Mouse (Mus musculus) heart, embryonic 12.5 days (tissue): ENCODE data around the gene Ano6. TPM values are rescaled to one million over a fixed set of nuclear protein-coding genes. Genes with fewer than 3 reads are reported as not detected.

Experiments used
- ATAC-seq: fragments of 200-750 bp; cut with Nextera tagmentation; 2 replicates; pipeline ENCODE4 v1.8.0; 2017; ENCODE audit warnings: moderate TSS enrichment, moderate library complexity; ENCODE audit not compliant: insufficient number of reproducible peaks, low FRiP score
- H3K27ac ChIP-seq: fragments of 300-500 bp; sonication (generic); 2 replicates; pipeline ENCODE4 v1.5.1; 2016; ENCODE audit warnings: mild to moderate bottlenecking, moderate library complexity; ENCODE audit not compliant: poor library complexity, severe bottlenecking
- H3K27me3 ChIP-seq: fragments of 300-500 bp; sonication (generic); replicated peaks from 2 replicates; pipeline ENCODE4 v1.6.1; 2016; ENCODE audit warnings: mild to moderate bottlenecking, moderate library complexity
- H3K36me3 ChIP-seq: fragments of 300-500 bp; sonication (generic); 2 replicates; pipeline ENCODE4 v1.6.1; 2016; ENCODE audit warnings: mild to moderate bottlenecking, moderate library complexity
- H3K4me1 ChIP-seq: fragments of 300-500 bp; sonication (generic); replicated peaks from 2 replicates; pipeline ENCODE4 v1.6.1; 2016; ENCODE audit warnings: mild to moderate bottlenecking
- H3K4me2 ChIP-seq: fragments of 300-500 bp; sonication (generic); 2 replicates; pipeline ENCODE4 v1.6.1; 2016; ENCODE audit warnings: mild to moderate bottlenecking, moderate library complexity
- H3K4me3 ChIP-seq: fragments of 300-500 bp; sonication (generic); 2 replicates; pipeline ENCODE4 v1.5.1; 2016; ENCODE audit warnings: mild to moderate bottlenecking
- H3K9ac ChIP-seq: fragments of 300-500 bp; sonication (generic); 2 replicates; pipeline ENCODE4 v1.6.1; 2016; ENCODE audit warnings: mild to moderate bottlenecking, moderate library complexity
- H3K9me3 ChIP-seq: fragments of 300-500 bp; sonication (generic); replicated peaks from 2 replicates; pipeline ENCODE4 v1.6.1; 2016; ENCODE audit warnings: mild to moderate bottlenecking, moderate library complexity
- WGBS: fragments of 180-500 bp; shearing (Covaris S2); methylation state at CpG from one replicate; pipeline ENCODE4 v1.1.7; 2016; 5-methylcytosine and 5-hydroxymethylcytosine counted together
- polyA plus RNA-seq: library from polyadenylated mRNA; unstranded; fragments of >200 nt; fragmentation: Nextera tagmentation; extraction: Ambion mirVana; gene quantifications from 2 replicates; pipeline ENCODE4 v1.2.1, GENCODE M21; 2016

The Ano6 gene
- polyA plus RNA-seq, 1 experiment from 2014 or later, result 45.7 TPM

DNA sequence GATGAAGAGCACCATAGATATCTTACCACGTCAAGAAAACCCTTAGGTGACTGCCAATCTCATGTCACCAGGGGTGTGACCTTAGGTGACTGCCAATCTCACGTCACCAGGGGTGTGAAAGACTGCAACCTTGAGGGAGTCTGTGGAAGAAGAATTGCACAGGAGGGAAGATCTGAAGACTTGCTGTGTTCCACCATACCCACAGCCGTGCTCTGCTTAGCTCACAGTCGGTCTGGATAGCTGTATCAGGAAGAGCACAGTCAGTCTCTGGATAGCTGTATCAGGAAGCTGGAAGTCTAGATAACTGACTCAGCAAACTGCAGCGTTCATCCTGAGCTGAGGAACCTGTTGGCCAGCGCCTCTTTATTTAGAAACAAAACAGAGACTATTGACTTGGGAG is 92.9 kb downstream of the Ano6 start:
- WGBS, result 19% methylated on average over 6 of the region's 6 CpGs
- H3K9me3 ChIP-seq, result no peaks in the 10 kb centered on the region
- H3K27me3 ChIP-seq, result no peaks in the 10 kb centered on the region
- no peak overlapping the region for H3K4me2 ChIP-seq
- no peaks in the 10 kb centered on the region for H3K36me3 ChIP-seq
- peak; percentile 89 for ATAC-seq
- peaks cover 68% of the 10 kb centered on the region for H3K4me1 ChIP-seq
- H3K27ac ChIP-seq, result peak overlapping the region; percentile 44; the same call in 1 of the 2 replicates
- H3K4me3 ChIP-seq, result no peak overlapping the region
- no peak overlapping the region for H3K9ac ChIP-seq

DNA sequence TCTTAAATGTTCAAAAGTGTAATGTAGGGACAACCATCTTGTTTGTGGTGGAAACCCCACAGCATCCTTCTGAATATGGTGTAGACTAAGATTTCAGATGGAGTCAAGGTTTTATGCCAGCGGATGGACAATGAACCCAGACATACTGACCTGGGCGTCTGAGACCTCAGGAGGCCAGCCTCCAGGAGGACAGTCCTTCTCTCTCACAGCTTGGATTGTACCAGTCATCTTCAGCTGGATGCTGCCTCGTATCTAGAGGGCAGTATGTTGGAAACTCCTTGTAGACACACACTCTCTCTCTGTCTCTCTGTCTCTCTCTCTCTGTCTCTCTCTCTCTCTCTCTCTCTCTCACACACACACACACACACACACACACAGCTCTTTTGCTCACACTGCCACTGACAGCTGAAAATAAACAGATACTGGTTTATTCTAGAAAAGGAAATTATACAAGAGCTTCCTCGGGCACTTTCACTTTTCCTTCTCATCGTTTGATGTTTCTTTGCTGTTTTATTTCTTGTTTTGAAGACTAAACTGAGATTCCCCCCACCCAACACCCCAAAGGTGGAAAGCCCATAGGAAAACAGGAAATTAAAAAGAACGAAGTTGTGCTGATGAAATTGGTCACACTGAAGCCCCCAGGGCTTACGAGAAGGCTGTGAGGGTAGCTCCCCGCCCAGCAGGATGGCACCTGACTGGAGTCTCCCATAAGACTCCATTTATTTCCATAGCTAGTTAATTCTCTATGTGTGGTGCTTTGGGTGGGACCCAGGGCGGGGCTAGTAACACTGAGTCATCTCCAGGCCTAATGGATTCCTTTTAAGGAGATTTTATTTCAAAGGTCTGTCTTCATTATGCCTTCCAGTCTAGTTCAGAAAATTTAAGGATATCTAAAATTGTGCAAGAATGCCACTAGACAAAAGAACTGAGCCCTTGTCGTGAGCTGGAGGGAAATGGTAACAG is 94.3 kb downstream of the Ano6 start:
- Histone ChIP-seq H3K27me3 (no peaks in the 10 kb centered on the region), H3K9ac (no peak overlapping the region), H3K27ac (no peak overlapping the region), H3K4me1 (peaks cover 70% of the 10 kb centered on the region), H3K36me3 (peaks cover 3% of the 10 kb centered on the region; the same call in 1 of the 2 replicates), H3K4me3 (no peak overlapping the region), H3K4me2 (peak overlapping the region; percentile 19; the same call in 1 of the 2 replicates), H3K9me3 (peaks cover 3% of the 10 kb centered on the region)
- no peak for ATAC-seq
- WGBS, result 77% methylated on average over 10 of the region's 10 CpGs

DNA sequence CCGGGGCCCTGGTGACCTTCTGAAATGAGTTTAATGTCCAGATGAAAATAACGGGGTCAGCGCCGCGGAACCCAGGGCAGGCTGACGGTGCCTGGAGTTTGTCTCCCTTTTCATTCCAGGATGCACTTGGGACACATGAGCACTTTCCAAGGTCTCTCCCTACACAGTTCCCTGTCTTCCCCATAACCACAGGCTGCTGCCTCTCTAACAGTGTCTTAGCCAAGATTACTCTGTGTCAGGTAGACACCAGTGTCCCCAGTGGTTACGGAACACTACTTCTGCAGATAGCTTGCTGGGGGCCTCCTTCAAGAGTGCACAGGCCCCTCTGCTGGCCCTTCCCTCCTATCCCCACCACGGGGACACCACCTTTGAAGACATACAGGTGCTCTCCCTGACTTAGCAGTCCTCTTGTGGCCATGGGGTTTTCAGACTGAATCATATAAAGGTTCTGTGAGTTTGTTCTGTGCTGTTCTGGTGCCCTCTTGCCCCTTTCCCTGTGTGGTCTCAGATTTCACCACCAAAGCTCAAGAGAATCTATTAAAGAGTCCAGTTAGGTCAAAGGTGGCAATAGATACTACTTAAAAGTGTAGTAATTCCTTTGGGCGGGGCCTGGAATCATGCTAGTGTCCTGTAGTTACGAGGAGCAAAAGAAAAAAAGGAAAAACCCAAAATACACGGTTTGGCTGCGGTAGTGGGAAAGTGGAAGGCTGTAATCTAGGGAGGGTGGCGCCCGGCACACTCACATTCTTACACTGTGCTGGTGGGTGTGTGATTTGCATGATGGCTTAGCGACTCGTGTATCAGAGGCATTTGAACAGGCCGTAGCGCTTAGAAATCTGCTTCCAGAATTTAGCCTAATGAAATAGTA is 95.5 kb downstream of the Ano6 start:
- 59% methylated on average over 18 of the region's 18 CpGs for WGBS
- H3K4me1 ChIP-seq, result peaks cover 58% of the 10 kb centered on the region

DNA sequence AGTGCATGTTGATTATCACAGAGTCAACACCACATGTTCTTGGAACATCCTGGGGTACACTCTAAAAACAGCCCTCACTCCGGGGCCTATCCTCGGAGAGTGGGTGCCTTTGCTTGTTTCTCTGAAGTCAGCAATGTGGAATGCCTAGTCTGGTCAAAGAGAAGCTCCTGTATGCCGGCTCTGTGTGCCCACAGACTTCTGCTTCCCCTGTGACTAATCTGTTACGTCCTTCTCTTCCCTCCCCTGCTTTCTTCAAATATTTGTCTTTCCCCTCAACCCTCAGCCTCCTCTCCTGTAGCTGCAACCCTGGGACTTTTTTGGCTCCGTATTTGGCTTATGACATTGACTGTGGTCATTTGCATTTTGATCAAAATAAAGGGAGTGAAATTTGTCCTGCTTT is 96.7 kb downstream of the Ano6 start:
- H3K4me3 ChIP-seq, result no peak overlapping the region
- H3K4me2 ChIP-seq, result peak overlapping the region; percentile 11; the same call in 1 of the 2 replicates
- peaks cover 4% of the 10 kb centered on the region; the same call in 1 of the 2 replicates for H3K36me3 ChIP-seq
- 12% methylated on average over 5 of the region's 5 CpGs for WGBS
- H3K27me3 ChIP-seq, result no peaks in the 10 kb centered on the region
- peaks cover 4% of the 10 kb centered on the region for H3K9me3 ChIP-seq
- H3K9ac ChIP-seq, result no peak overlapping the region; the same call in 1 of the 2 replicates
- peak overlapping the region; percentile 78 for H3K27ac ChIP-seq
- peaks cover 53% of the 10 kb centered on the region for H3K4me1 ChIP-seq
- no peak for ATAC-seq

More for the DNA sequence above, 95.5 kb downstream of the Ano6 start:
- Histone ChIP-seq H3K9me3 (peaks cover 4% of the 10 kb centered on the region), H3K4me2 (no peak overlapping the region), H3K27ac (peak overlapping the region; percentile 43), H3K9ac (no peak overlapping the region), H3K4me3 (no peak overlapping the region), H3K27me3 (no peaks in the 10 kb centered on the region), H3K36me3 (peaks cover 4% of the 10 kb centered on the region; the same call in 1 of the 2 replicates)
- no peak for ATAC-seq

DNA sequence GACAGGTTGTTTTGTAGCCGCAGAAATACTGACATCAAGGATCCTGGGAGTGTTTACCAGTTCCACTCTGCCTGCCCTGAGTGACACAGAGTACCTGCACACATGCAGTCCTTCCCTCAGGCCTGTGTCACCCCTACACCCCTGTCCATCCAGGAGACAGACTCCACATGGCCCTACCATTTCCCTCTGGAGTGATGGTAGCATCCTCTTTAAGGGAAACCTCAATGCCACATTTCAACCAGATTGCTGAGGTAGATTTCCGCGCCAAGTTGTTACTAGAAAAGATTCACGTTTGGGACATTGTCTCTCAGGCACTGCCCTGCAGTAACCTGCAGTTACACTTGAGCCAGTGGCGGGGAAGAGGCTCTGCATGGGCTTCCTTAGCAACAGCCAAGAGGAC is 97.9 kb downstream of the Ano6 start:
- H3K4me2 ChIP-seq, result no peak overlapping the region
- WGBS, result 71% methylated on average over 5 of the region's 5 CpGs

DNA sequence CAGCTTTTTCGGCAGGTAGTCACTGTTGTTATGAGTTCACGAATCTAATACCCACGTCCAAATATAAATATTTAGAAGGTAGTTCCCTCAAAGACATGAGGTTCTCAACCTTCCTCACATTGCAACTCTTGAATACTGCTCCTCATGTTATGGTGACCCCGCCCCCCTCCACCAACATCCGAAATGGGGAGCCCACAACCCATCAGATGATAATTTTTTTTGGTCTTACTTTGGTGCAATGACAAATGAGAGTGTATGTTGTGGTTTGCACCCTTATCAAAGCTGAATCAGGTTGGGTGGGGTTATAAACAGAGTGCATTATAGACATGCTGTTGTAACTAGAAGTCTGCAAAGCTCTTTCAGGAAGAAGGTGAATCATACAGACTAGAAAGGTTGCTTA is 99.7 kb downstream of the Ano6 start:
- Histone ChIP-seq H3K4me2 (no peak overlapping the region), H3K27me3 (no peaks in the 10 kb centered on the region), H3K36me3 (peaks cover 15% of the 10 kb centered on the region), H3K9me3 (peaks cover 4% of the 10 kb centered on the region), H3K27ac (no peak overlapping the region), H3K4me1 (peaks cover 34% of the 10 kb centered on the region), H3K9ac (no peak overlapping the region), H3K4me3 (no peak overlapping the region)
- 93% methylated on average over 5 of the region's 5 CpGs for WGBS
- ATAC-seq, result no peak

More for the DNA sequence above, 97.9 kb downstream of the Ano6 start:
- no peak overlapping the region for H3K9ac ChIP-seq
- peaks cover 47% of the 10 kb centered on the region for H3K4me1 ChIP-seq
- H3K9me3 ChIP-seq, result peaks cover 4% of the 10 kb centered on the region
- peaks cover 4% of the 10 kb centered on the region; the same call in 1 of the 2 replicates for H3K36me3 ChIP-seq
- H3K4me3 ChIP-seq, result no peak overlapping the region
- ATAC-seq, result no peak
- no peaks in the 10 kb centered on the region for H3K27me3 ChIP-seq
- no peak overlapping the region for H3K27ac ChIP-seq

DNA sequence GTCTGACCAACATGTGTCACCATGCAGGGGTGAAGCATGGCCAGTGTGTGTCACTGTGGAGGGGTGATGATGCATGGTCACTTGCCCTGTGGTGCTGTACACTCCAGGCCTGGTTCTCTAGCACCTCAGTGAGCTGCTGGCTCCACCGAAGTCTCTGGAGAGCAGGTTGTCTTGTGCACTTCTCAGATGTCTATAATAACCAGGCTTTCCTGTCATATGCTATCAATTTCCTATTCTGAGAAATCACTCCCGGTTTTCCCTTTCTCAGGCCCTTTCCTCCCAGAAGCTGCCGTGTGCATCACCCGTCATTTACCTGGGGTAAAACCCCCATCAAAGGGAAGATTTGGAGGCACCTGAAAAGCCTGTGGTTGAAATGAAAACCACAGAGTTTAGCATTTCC is 101.5 kb downstream of the Ano6 start:
- ATAC-seq, result no peak
- no peak overlapping the region for H3K27ac ChIP-seq
- no peaks in the 10 kb centered on the region for H3K27me3 ChIP-seq
- H3K9me3 ChIP-seq, result peaks cover 4% of the 10 kb centered on the region
- H3K9ac ChIP-seq, result no peak overlapping the region
- peaks cover 24% of the 10 kb centered on the region for H3K36me3 ChIP-seq
- H3K4me3 ChIP-seq, result no peak overlapping the region
- H3K4me2 ChIP-seq, result no peak overlapping the region
- peaks cover 16% of the 10 kb centered on the region for H3K4me1 ChIP-seq
- 87% methylated on average over 4 of the region's 4 CpGs for WGBS

DNA sequence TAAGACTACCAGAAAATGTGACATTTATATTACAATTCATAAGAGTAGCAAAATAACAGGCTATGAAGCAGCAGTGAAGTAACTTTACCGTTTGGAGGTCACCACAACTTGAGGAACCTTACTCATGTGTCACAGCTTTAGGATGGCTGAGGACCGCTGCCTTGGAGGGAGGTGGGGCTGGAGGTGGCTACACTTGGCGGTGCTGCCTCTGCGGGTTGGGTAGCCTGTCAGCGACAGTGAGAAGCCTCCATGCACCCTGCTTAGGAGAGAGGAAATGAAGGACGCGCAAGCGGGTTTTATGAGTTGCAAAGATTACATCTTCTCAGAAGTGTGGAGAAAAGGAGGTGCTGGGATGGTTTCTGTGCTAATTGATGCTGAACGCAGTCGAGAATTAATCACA is 102.3 kb downstream of the Ano6 start:
- ATAC-seq, result no peak
- H3K9ac ChIP-seq, result no peak overlapping the region
- 83% methylated on average over 10 of the region's 10 CpGs for WGBS

DNA sequence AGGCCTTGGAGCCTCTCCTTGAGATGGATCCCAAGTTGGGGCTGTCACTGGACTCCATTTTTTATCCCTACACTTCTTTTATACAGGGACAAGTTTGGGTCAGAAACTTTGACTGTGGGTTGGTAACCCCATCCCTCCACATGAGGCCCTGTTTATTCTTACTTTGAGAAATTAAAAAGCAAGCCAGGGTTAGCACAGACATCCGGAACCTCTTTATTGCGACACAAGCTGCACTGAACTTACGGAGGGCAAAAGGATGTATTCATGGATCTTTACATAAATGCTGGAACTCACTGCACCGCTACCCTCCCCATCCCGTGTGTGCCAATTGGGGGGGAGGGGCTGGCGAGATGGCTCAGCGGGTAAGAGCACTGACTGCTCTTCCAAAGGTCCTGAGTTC is 105.1 kb downstream of the Ano6 start:
- H3K36me3 ChIP-seq, result peaks cover 28% of the 10 kb centered on the region
- no peak overlapping the region for H3K4me2 ChIP-seq
- H3K9ac ChIP-seq, result no peak overlapping the region
- no peak overlapping the region for H3K4me3 ChIP-seq
- no peaks in the 10 kb centered on the region for H3K27me3 ChIP-seq
- no peak for ATAC-seq
- no peak overlapping the region for H3K27ac ChIP-seq
- 95% methylated on average over 7 of the region's 7 CpGs for WGBS
- no peaks in the 10 kb centered on the region for H3K9me3 ChIP-seq
- no peaks in the 10 kb centered on the region for H3K4me1 ChIP-seq

More for the DNA sequence above, 102.3 kb downstream of the Ano6 start:
- Histone ChIP-seq H3K9me3 (peaks cover 4% of the 10 kb centered on the region), H3K27ac (no peak overlapping the region), H3K4me1 (peaks cover 9% of the 10 kb centered on the region), H3K36me3 (peaks cover 24% of the 10 kb centered on the region), H3K27me3 (no peaks in the 10 kb centered on the region), H3K4me2 (no peak overlapping the region), H3K4me3 (no peak overlapping the region)

DNA sequence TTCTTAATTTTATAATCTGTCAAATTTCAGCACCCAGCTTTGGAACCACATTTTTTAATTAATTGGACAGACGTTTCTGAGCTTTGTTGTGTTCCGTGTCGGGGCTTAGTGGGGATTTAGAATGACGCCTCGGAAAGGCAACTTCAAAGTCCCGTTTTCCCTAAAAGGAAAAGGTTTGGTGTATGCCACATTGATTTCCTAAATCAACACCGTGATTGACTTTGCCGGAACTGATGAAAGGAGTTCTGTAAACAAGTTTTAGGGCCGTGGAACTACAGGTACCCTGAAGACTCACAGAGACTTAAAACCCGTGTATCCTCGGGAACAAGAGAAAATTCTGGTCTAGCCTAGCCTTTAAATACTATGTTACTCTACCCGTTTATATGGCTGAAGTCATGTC is 107.0 kb downstream of the Ano6 start:
- H3K9ac ChIP-seq, result no peak overlapping the region
- 83% methylated on average over 12 of the region's 12 CpGs for WGBS

DNA sequence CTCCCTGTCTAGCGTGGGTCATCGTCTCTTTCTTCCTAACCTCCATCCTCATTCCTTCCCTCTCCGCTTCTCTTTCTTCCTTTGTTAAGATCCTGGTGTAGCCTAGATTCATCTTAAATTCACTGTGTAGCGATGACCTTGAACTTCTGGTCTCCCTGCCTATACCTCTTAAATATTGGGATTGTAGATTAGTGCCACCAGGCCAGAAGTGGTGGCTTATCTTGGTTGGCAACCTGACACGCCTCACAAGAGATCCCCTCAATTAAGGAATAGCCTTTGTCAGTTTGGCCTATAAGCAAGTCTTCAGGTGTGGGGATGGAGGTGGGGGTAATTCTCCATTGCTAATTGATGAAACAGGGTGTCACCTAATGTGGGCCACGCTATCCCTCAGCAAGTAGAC is 107.8 kb downstream of the Ano6 start:
- Histone ChIP-seq H3K4me3 (no peak overlapping the region), H3K27me3 (no peaks in the 10 kb centered on the region), H3K4me1 (peaks cover 8% of the 10 kb centered on the region), H3K36me3 (peaks cover 28% of the 10 kb centered on the region), H3K9me3 (no peaks in the 10 kb centered on the region), H3K9ac (no peak overlapping the region), H3K27ac (no peak overlapping the region), H3K4me2 (no peak overlapping the region)
- WGBS, result 89% methylated on average over 6 of the region's 6 CpGs
- no peak for ATAC-seq

More for the DNA sequence above, 107.0 kb downstream of the Ano6 start:
- Histone ChIP-seq H3K4me3 (no peak overlapping the region), H3K27me3 (no peaks in the 10 kb centered on the region), H3K4me2 (no peak overlapping the region), H3K36me3 (peaks cover 28% of the 10 kb centered on the region), H3K4me1 (peaks cover 6% of the 10 kb centered on the region), H3K27ac (no peak overlapping the region), H3K9me3 (no peaks in the 10 kb centered on the region)
- ATAC-seq, result no peak
